Mouse (Mus musculus): ENCODE results near the gene Spata48. TPM values are rescaled to one million over a fixed set of nuclear protein-coding genes. Genes with fewer than 3 reads are reported as not detected.

Spata48 gene
- polyA plus RNA-seq, 1 experiment: 0.62 TPM

DNA sequence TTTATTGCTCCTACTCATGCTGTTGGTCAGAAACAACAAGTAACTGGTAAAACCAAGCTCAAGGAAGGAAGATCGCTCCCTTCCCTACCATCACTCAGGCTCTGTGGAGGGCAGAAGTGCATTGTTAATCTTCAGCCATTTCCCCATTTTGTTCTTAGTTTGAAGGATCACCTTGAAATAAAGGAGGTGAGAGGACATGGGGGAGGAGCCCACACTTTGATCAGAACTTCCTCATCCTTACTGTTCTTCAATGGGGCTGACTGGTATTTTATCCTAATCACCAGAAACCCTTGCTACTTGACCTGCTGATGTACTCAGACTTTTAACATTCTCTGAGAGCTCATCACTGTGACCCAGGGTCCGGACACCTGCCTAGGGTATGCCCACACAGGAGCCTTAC is 33.8 kb downstream of the Spata48 start:
- no peak for DNase-seq
- Histone ChIP-seq H3K4me3 (replicated peaks; ENCODE audit: insufficient read depth, low read depth, low read length) (no peak overlapping the region), H3K27ac (ENCODE audit: insufficient read depth, low read length) (no peak overlapping the region), H3K27me3 (ENCODE audit: control insufficient read depth, insufficient read depth, low read length) (no peaks in the 10 kb centered on the region), H3K4me1 (ENCODE audit: control insufficient read depth, insufficient read depth, low read length) (no peaks in the 10 kb centered on the region)
- TF ChIP-seq CTCF (IDR thresholded peaks at IDR 0.05; ENCODE audit: borderline replicate concordance, insufficient read depth, low read depth, low read length): no peak
- no peak for TF ChIP-seq POLR2A (IDR thresholded peaks at IDR 0.05; ENCODE audit: borderline replicate concordance, insufficient read depth, low read length)
- WGBS: 95% methylated on average over 2 of the region's 2 CpGs

DNA sequence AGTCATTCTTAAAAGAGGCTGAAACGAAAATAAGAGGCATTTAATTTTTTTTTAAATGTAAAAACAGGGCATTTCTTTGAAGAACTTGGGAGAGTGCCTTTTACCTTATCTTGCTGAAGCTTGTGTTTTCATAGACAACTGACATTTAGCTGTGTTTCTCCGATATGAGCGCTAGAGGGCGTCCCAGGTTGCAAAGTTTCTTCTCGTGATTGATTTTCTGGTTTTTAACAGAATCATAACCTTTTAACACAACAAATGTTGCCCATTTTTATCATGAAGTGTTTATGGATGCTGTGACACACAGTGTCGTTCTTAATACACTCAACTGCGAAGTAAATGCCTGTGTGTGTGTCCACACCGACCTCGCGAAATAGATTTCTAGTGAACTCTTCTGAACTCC is 38.0 kb downstream of the Spata48 start:
- no peak for DNase-seq
- no peaks in the 10 kb centered on the region for H3K4me1 ChIP-seq (ENCODE audit: control insufficient read depth, insufficient read depth, low read length)
- TF ChIP-seq CTCF (IDR thresholded peaks at IDR 0.05; ENCODE audit: borderline replicate concordance, insufficient read depth, low read depth, low read length) (no peak), POLR2A (IDR thresholded peaks at IDR 0.05; ENCODE audit: borderline replicate concordance, insufficient read depth, low read length) (no peak)
- H3K4me3 ChIP-seq (replicated peaks; ENCODE audit: insufficient read depth, low read depth, low read length): no peak overlapping the region
- no peak overlapping the region for H3K27ac ChIP-seq (ENCODE audit: insufficient read depth, low read length)
- no peaks in the 10 kb centered on the region for H3K27me3 ChIP-seq (ENCODE audit: control insufficient read depth, insufficient read depth, low read length)
- 22% methylated on average over 10 of the region's 10 CpGs for WGBS

DNA sequence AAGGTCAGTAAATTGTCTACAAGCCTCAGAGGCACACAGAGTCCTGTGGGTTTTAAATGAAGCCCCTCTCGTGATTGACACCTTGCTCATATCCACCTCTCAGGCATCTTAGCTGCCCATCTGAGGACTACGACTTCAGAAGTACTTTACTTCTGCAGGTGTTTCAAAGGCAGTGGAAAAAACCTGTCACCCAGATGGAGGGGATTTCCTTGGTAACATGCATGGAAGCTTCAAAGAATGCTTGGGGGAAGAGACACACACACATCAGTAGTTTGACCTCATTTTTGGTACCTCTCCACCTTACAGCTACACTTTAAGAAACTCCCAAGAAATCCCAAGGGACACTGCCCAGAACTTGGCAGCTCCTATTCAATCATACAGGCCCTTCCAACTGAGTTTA is 44.3 kb downstream of the Spata48 start:
- no peaks in the 10 kb centered on the region for H3K4me1 ChIP-seq (ENCODE audit: control insufficient read depth, insufficient read depth, low read length)
- no peak overlapping the region for H3K4me3 ChIP-seq (replicated peaks; ENCODE audit: insufficient read depth, low read depth, low read length)
- no peak for DNase-seq
- no peaks in the 10 kb centered on the region for H3K27me3 ChIP-seq (ENCODE audit: control insufficient read depth, insufficient read depth, low read length)
- TF ChIP-seq CTCF (IDR thresholded peaks at IDR 0.05; ENCODE audit: borderline replicate concordance, insufficient read depth, low read depth, low read length): no peak
- TF ChIP-seq POLR2A (IDR thresholded peaks at IDR 0.05; ENCODE audit: borderline replicate concordance, insufficient read depth, low read length): no peak
- WGBS: 76% methylated on average over 2 of the region's 2 CpGs
- H3K27ac ChIP-seq (ENCODE audit: insufficient read depth, low read length): no peak overlapping the region

DNA sequence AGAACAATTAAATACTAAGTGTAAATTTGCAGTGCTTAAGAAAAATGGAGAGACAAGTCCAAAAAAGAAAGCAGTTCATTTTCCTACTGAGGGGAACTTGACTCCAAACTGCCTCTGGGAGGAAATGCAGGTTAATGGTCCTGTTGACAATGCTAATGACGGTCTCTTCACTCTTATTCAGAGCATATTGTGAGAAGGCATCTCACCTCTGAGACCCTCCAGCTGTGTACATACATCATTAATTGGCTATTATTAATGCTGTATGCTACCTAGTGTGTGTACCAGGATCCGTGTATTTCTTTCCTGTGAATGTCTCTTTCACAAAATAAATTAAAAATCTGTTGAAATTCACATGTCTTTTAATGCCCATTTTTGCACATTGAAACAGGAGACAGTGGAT is 47.5 kb downstream of the Spata48 start:
- Histone ChIP-seq H3K4me1 (ENCODE audit: control insufficient read depth, insufficient read depth, low read length) (no peaks in the 10 kb centered on the region), H3K4me3 (replicated peaks; ENCODE audit: insufficient read depth, low read depth, low read length) (no peak overlapping the region), H3K27me3 (ENCODE audit: control insufficient read depth, insufficient read depth, low read length) (no peaks in the 10 kb centered on the region), H3K27ac (ENCODE audit: insufficient read depth, low read length) (no peak overlapping the region)
- 80% methylated on average over 2 of the region's 2 CpGs for WGBS
- DNase-seq: no peak
- TF ChIP-seq CTCF (IDR thresholded peaks at IDR 0.05; ENCODE audit: borderline replicate concordance, insufficient read depth, low read depth, low read length) (no peak), POLR2A (IDR thresholded peaks at IDR 0.05; ENCODE audit: borderline replicate concordance, insufficient read depth, low read length) (no peak)

DNA sequence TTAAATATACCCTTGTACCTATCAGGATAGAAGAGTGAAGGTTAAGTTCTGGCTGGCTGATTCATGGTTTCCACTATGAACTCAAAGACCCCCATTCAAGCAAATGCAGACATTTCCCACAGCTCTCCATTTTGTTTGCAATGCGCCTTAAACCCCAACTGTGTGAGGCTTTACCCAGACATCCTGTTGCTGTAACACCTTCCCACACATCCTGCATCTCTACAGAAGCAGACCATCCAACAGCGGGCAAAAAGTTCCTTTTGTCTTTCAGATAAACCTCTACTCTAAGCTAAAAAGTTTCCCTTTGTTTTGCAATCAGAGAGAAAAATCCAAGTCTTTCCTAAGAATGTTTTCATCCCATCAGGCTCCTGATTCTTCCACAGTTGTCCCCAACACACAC is 50.2 kb downstream of the Spata48 start:
- no peak overlapping the region for H3K27ac ChIP-seq (ENCODE audit: insufficient read depth, low read length)
- no peak for TF ChIP-seq CTCF (IDR thresholded peaks at IDR 0.05; ENCODE audit: borderline replicate concordance, insufficient read depth, low read depth, low read length)
- TF ChIP-seq POLR2A (IDR thresholded peaks at IDR 0.05; ENCODE audit: borderline replicate concordance, insufficient read depth, low read length): no peak
- 50% methylated on average over 2 of the region's 2 CpGs for WGBS
- H3K27me3 ChIP-seq (ENCODE audit: control insufficient read depth, insufficient read depth, low read length): no peaks in the 10 kb centered on the region
- no peak for DNase-seq
- no peaks in the 10 kb centered on the region for H3K4me1 ChIP-seq (ENCODE audit: control insufficient read depth, insufficient read depth, low read length)
- no peak overlapping the region for H3K4me3 ChIP-seq (replicated peaks; ENCODE audit: insufficient read depth, low read depth, low read length)

DNA sequence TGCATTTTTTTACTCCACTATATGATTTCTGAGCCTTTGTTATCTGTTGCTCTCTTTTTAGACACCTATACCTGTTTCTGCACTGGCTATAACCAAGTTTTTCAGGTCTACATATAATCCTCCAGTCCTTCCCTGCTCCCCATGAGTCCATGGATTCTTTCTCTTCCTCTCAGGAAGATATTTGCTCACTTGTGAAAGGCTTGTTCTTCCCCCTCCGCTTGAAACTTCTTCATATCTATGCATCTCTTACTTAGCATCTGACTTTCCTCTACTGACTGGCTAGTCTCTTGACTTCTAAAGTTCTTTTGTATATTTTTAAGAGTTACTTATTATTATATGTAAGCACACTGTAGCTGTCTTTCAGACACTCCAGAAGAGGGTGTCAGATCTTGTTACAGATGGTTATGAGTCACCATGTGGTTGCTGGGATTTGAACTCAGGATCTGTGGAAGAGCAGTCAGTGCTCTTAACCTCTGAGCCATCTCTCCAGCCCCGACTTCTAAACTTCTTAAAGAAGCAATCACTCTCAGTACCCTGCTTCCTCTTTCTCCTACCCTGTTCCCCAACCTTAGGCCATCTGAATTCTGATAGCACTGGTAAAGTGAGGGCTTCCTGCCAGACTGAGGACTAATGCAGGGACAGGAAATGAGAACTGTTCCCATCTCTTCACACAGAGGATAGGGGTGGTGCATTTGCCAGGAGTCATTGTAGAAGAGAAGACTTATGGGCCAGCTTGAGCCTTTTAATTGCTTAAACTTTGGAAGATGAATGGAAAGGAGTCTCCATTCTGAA is 51.3 kb downstream of the Spata48 start:
- 66% methylated on average over 2 of the region's 2 CpGs for WGBS

DNA sequence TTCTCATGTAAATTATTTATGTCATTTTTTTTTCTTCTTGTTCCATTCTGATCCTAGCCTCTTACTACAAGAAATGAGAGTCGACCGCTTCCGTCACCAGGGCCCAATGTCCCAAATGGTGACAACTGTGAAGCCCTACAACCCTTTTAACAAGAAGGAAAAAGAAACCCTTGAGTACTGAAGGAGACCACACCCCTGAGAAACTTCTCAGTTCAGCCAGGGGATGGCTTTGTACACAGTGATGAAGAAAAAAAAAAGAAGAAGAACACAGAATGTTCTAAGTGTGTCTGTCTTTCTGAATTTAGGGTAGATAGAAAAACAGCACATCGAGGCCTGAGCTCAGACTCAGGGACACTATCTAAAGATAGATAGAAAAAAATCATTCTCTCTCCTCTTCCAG is 53.0 kb downstream of the Spata48 start:
- Histone ChIP-seq H3K27me3 (ENCODE audit: control insufficient read depth, insufficient read depth, low read length) (no peaks in the 10 kb centered on the region), H3K4me3 (replicated peaks; ENCODE audit: insufficient read depth, low read depth, low read length) (no peak overlapping the region), H3K4me1 (ENCODE audit: control insufficient read depth, insufficient read depth, low read length) (no peaks in the 10 kb centered on the region), H3K27ac (ENCODE audit: insufficient read depth, low read length) (no peak overlapping the region)
- TF ChIP-seq POLR2A (IDR thresholded peaks at IDR 0.05; ENCODE audit: borderline replicate concordance, insufficient read depth, low read length): no peak
- no peak for TF ChIP-seq CTCF (IDR thresholded peaks at IDR 0.05; ENCODE audit: borderline replicate concordance, insufficient read depth, low read depth, low read length)
- WGBS: 93% methylated on average over 4 of the region's 4 CpGs
- DNase-seq: no peak

More for the DNA sequence above, 51.3 kb downstream of the Spata48 start:
- Histone ChIP-seq H3K27me3 (ENCODE audit: control insufficient read depth, insufficient read depth, low read length) (no peaks in the 10 kb centered on the region), H3K4me3 (replicated peaks; ENCODE audit: insufficient read depth, low read depth, low read length) (no peak overlapping the region), H3K27ac (ENCODE audit: insufficient read depth, low read length) (no peak overlapping the region), H3K4me1 (ENCODE audit: control insufficient read depth, insufficient read depth, low read length) (no peaks in the 10 kb centered on the region)
- no peak for TF ChIP-seq POLR2A (IDR thresholded peaks at IDR 0.05; ENCODE audit: borderline replicate concordance, insufficient read depth, low read length)
- TF ChIP-seq CTCF (IDR thresholded peaks at IDR 0.05; ENCODE audit: borderline replicate concordance, insufficient read depth, low read depth, low read length): no peak
- DNase-seq: no peak

DNA sequence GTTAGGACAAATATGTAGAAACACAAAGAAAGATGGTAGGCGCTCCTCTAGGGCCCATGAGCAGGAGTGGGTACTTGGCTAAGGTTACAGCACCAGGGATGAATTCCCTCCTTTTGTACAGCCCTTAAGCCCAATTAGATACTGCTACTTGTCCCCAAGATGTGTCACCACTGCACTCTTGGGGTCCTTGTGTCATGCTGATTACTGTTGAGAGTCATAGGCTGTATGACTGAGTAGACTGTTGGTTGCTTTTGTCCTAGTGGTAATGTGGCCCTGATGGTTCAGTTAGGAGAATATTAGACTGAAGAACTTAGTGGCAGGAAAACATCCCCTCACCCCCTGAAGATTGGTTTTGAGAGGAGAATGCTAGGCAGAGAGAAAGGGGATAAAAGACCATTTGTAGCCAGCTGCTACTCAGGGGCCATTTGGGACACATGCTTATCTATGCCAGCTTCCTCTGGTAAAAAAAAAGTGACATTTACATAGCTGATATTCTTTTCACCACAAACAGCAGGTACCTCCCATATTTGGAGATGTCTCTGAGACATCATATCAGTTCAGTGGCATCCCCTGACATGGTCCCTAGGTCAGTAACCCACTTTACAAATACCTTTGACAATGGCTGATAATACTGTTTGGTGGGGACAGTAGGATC is 56.0 kb downstream of the Spata48 start:
- no peaks in the 10 kb centered on the region for H3K27me3 ChIP-seq (ENCODE audit: control insufficient read depth, insufficient read depth, low read length)
- no peaks in the 10 kb centered on the region for H3K4me1 ChIP-seq (ENCODE audit: control insufficient read depth, insufficient read depth, low read length)
- no peak overlapping the region for H3K27ac ChIP-seq (ENCODE audit: insufficient read depth, low read length)
- WGBS: 92% methylated on average over 1 of the region's 1 CpGs
- no peak for DNase-seq
- no peak overlapping the region for H3K4me3 ChIP-seq (replicated peaks; ENCODE audit: insufficient read depth, low read depth, low read length)
- no peak for TF ChIP-seq POLR2A (IDR thresholded peaks at IDR 0.05; ENCODE audit: borderline replicate concordance, insufficient read depth, low read length)
- no peak for TF ChIP-seq CTCF (IDR thresholded peaks at IDR 0.05; ENCODE audit: borderline replicate concordance, insufficient read depth, low read depth, low read length)
